Mouse (Mus musculus) cerebellum, adult 2 months (tissue): Measurements from ENCODE around the gene Filip1l. TPM values are rescaled to one million over a fixed set of nuclear protein-coding genes. Genes with fewer than 3 reads are reported as not detected.
A peak's percentile ranks its signal among the peaks of the same experiment; 100 is the strongest.

Experiments
- DNase-seq, 2 experiments: peaks; one replicate each; pipeline ENCODE4 v3.0.0; 2021
- H3K27ac ChIP-seq: fragments of 200-500 bp; 2 replicates; pipeline ENCODE4 v1.5.1; 2012; ENCODE audit warnings: low read length, control low read depth, inconsistent platforms; ENCODE audit not compliant: insufficient read depth
- H3K27me3 ChIP-seq: fragments of 200-500 bp; 2 replicates; pipeline ENCODE4 v1.6.1; 2012; ENCODE audit warnings: inconsistent platforms, mild to moderate bottlenecking, low read length, moderate library complexity; ENCODE audit not compliant: control insufficient read depth, insufficient read depth
- H3K4me1 ChIP-seq: fragments of 200-500 bp; 2 replicates; pipeline ENCODE4 v1.6.1; 2011; ENCODE audit warnings: low read length; ENCODE audit not compliant: control insufficient read depth, insufficient read depth
- H3K4me3 ChIP-seq: fragments of 200-500 bp; replicated peaks from 2 replicates; pipeline ENCODE3; 2011; ENCODE audit warnings: mild to moderate bottlenecking, low read depth, low read length, control low read depth; ENCODE audit not compliant: insufficient read depth
- CTCF ChIP-seq: fragments of 200-500 bp; IDR thresholded peaks from 2 replicates; pipeline ENCODE4 v1.5.1; 2011; ENCODE audit warnings: low read depth, mild to moderate bottlenecking, control low read depth, low read length, moderate library complexity, borderline replicate concordance; ENCODE audit not compliant: insufficient read depth
- POLR2A ChIP-seq: fragments of 200-500 bp; IDR thresholded peaks from 2 replicates; pipeline ENCODE4 v1.6.1; 2011; ENCODE audit warnings: low read length, control low read depth, borderline replicate concordance; ENCODE audit not compliant: insufficient read depth
- WGBS: fragments of 180-500 bp; shearing (Covaris S2); methylation state at CpG from one replicate; pipeline ENCODE4 v1.1.7; 2018; 5-methylcytosine and 5-hydroxymethylcytosine counted together
- polyA plus RNA-seq: library from polyadenylated mRNA; depleted of rRNA; stranded (reverse); fragments of >200 nt; gene quantifications from 2 replicates; pipeline ENCODE4 v1.2.3, GENCODE M21; 2012

The Filip1l gene
- polyA plus RNA-seq, 1 experiment: 1.6 TPM

- no peak for TF ChIP-seq POLR2A
- no peak for TF ChIP-seq CTCF
- 58% methylated on average over 8 of the region's 8 CpGs for WGBS
- Histone ChIP-seq H3K4me1 (no peaks in the 10 kb centered on the region), H3K27me3 (no peaks in the 10 kb centered on the region), H3K27ac (no peak overlapping the region), H3K4me3 (no peak overlapping the region)
- DNase-seq: no peak
Observed at GRCm38 (mm10) chr16:57339765-57340612, 12.9 kb upstream of the Filip1l start.

- TF ChIP-seq POLR2A: no peak
- no peak for TF ChIP-seq CTCF
- Histone ChIP-seq H3K4me3 (no peak overlapping the region), H3K4me1 (no peaks in the 10 kb centered on the region), H3K27me3 (no peaks in the 10 kb centered on the region), H3K27ac (no peak overlapping the region)
- 8% methylated on average over 5 of the region's 5 CpGs for WGBS
- DNase-seq: no peak
Observed at GRCm38 (mm10) chr16:57340613-57340898, 12.3 kb upstream of the Filip1l start.

- TF ChIP-seq CTCF: no peak
- Histone ChIP-seq H3K27ac (no peak overlapping the region), H3K4me1 (peaks cover 5% of the 10 kb centered on the region; the same call in 1 of the 2 replicates), H3K27me3 (no peaks in the 10 kb centered on the region), H3K4me3 (no peak overlapping the region)
- 42% methylated on average over 3 of the region's 3 CpGs for WGBS
- no peak for DNase-seq
Observed at GRCm38 (mm10) chr16:57346258-57346657, 6.6 kb upstream of the Filip1l start.

GRCm38 (mm10) chr16:57349039-57349438 lies 3.9 kb upstream of the Filip1l start:
- H3K27me3 ChIP-seq: no peaks in the 10 kb centered on the region
- WGBS: 7% methylated on average over 3 of the region's 3 CpGs
- no peak overlapping the region for H3K27ac ChIP-seq
- no peak overlapping the region for H3K4me3 ChIP-seq
- DNase-seq: peak in 1 of 2 experiments; percentile 44
- H3K4me1 ChIP-seq: peaks cover 5% of the 10 kb centered on the region; the same call in 1 of the 2 replicates
- TF ChIP-seq POLR2A (no peak), CTCF (no peak)

- DNase-seq: no peak
- Histone ChIP-seq H3K4me1 (peaks cover 5% of the 10 kb centered on the region; the same call in 1 of the 2 replicates), H3K27me3 (no peaks in the 10 kb centered on the region), H3K4me3 (no peak overlapping the region), H3K27ac (no peak overlapping the region)
- WGBS: 51% methylated on average over 3 of the region's 3 CpGs
- TF ChIP-seq POLR2A: no peak
- TF ChIP-seq CTCF: no peak
Observed at GRCm38 (mm10) chr16:57349689-57350088, 3.2 kb upstream of the Filip1l start.

- Histone ChIP-seq H3K4me3 (no peak overlapping the region), H3K27me3 (no peaks in the 10 kb centered on the region), H3K4me1 (peaks cover 5% of the 10 kb centered on the region; the same call in 1 of the 2 replicates), H3K27ac (no peak overlapping the region)
- DNase-seq: no peak
- no peak for TF ChIP-seq CTCF
- 74% methylated on average over 11 of the region's 11 CpGs for whole genome bisulfite sequencing
Observed at GRCm38 (mm10) chr16:57353166-57353721, 351 bp downstream of the Filip1l start.

- Histone ChIP-seq H3K4me1 (peaks cover 3% of the 10 kb centered on the region; the same call in 1 of the 2 replicates), H3K4me3 (no peak overlapping the region), H3K27ac (no peak overlapping the region), H3K27me3 (no peaks in the 10 kb centered on the region)
- WGBS: 78% methylated on average over 6 of the region's 6 CpGs
- TF ChIP-seq POLR2A (no peak), CTCF (no peak)
- DNase-seq: no peak
Observed at GRCm38 (mm10) chr16:57353932-57354331, 1.0 kb downstream of the Filip1l start.

GRCm38 (mm10) chr16:57356454-57356853 lies 3.6 kb downstream of the Filip1l start:
- DNase-seq: no peak
- Histone ChIP-seq H3K27me3 (no peaks in the 10 kb centered on the region), H3K4me1 (no peaks in the 10 kb centered on the region), H3K27ac (no peak overlapping the region), H3K4me3 (no peak overlapping the region)
- TF ChIP-seq POLR2A: no peak
- no peak for TF ChIP-seq CTCF
- WGBS: 80% methylated on average over 6 of the region's 6 CpGs

- no peak for DNase-seq
- Histone ChIP-seq H3K4me3 (no peak overlapping the region), H3K27ac (no peak overlapping the region), H3K4me1 (no peaks in the 10 kb centered on the region), H3K27me3 (no peaks in the 10 kb centered on the region)
- 35% methylated on average over 6 of the region's 6 CpGs for WGBS
- TF ChIP-seq CTCF (no peak), POLR2A (no peak)
Observed at GRCm38 (mm10) chr16:57357011-57357410, 4.1 kb downstream of the Filip1l start.
